Mouse (Mus musculus) MEL (cell line): ENCODE measurements around the gene Fbxo9. TPM values are rescaled to one million over a fixed set of nuclear protein-coding genes. Genes with fewer than 3 reads are reported as not detected.

Experiments used
- DNase-seq: peaks from one replicate; pipeline ENCODE4 v3.0.0; 2011; ENCODE audit warnings: low read depth, low spot score
- H3K27ac ChIP-seq: 2 replicates; pipeline ENCODE4 v1.5.1; 2012; ENCODE audit warnings: low read depth, mild to moderate bottlenecking, control low read depth, low read length, moderate library complexity; ENCODE audit not compliant: control insufficient read depth
- H3K27me3 ChIP-seq, 2 experiments: fragments of 150-350 bp in 1 of 2; sonication (generic) in 1 of 2; 2 replicates each; pipeline ENCODE4 v1.6.1; 2012; ENCODE audit warnings: low read length in 2 of 2, mild to moderate bottlenecking in 2 of 2, improper control_type of control experiment in 1 of 2, moderate library complexity in 1 of 2; ENCODE audit not compliant: insufficient read depth in 2 of 2, control insufficient read depth in 1 of 2
- H3K36me3 ChIP-seq, 2 experiments: 2 replicates each; pipeline ENCODE4 v1.6.1; 2012 to 2014; ENCODE audit warnings: low read length in 2 of 2, improper control_type of control experiment in 1 of 2, inconsistent platforms in 1 of 2, mild to moderate bottlenecking in 1 of 2; ENCODE audit not compliant: insufficient read depth in 2 of 2, control insufficient read depth in 1 of 2
- H3K4me1 ChIP-seq, 2 experiments: fragments of 150-350 bp in 1 of 2; sonication (generic) in 1 of 2; 2 replicates each; pipeline ENCODE4 v1.6.1; 2012; ENCODE audit warnings: low read length in 2 of 2, improper control_type of control experiment in 1 of 2, mild to moderate bottlenecking in 1 of 2; ENCODE audit not compliant: insufficient read depth in 2 of 2, control insufficient read depth in 1 of 2
- H3K4me3 ChIP-seq, 2 experiments: fragments of 150-350 bp in 1 of 2; sonication (generic) in 1 of 2; 2 replicates each; pipeline ENCODE4 v1.5.1; 2012; ENCODE audit warnings: low read depth in 2 of 2, low read length in 2 of 2, mild to moderate bottlenecking in 2 of 2, moderate library complexity in 2 of 2, control low read depth in 1 of 2, improper control_type of control experiment in 1 of 2; ENCODE audit not compliant: control insufficient read depth in 1 of 2, insufficient read depth in 1 of 2
- H3K79me2 ChIP-seq: 2 replicates; pipeline ENCODE4 v1.6.1; 2012; ENCODE audit warnings: mild to moderate bottlenecking, low read length, moderate library complexity; ENCODE audit not compliant: control insufficient read depth, poor library complexity, insufficient read depth
- H3K9ac ChIP-seq: 2 replicates; pipeline ENCODE4 v1.6.1; 2012; ENCODE audit warnings: low read depth, mild to moderate bottlenecking, control low read depth, low read length, moderate library complexity; ENCODE audit not compliant: control insufficient read depth, poor library complexity, severe bottlenecking
- H3K9me3 ChIP-seq: fragments of 150-350 bp; sonication (generic); replicated peaks from 2 replicates; pipeline ENCODE4 v1.6.1; 2012; ENCODE audit warnings: mild to moderate bottlenecking, low read length, improper control_type of control experiment, moderate library complexity; ENCODE audit not compliant: insufficient read depth
- BHLHE40 ChIP-seq: IDR thresholded peaks from 2 replicates; pipeline ENCODE4 v1.6.1; 2012; ENCODE audit warnings: low read depth, mild to moderate bottlenecking, inconsistent platforms, low read length, improper control_type of control experiment, borderline replicate concordance
- CHD1 ChIP-seq: IDR thresholded peaks from 2 replicates; pipeline ENCODE4 v1.6.1; 2012; ENCODE audit warnings: low read depth, mild to moderate bottlenecking, inconsistent platforms, low read length, improper control_type of control experiment
- CHD2 ChIP-seq: IDR thresholded peaks from 2 replicates; pipeline ENCODE4 v1.6.1; 2011; ENCODE audit warnings: low read length, improper control_type of control experiment
- CTCF ChIP-seq, 3 experiments: IDR thresholded peaks in 2 of 3; conservative IDR thresholded peaks in 1 of 3; 2 replicates each; pipeline ENCODE4 v1.5.1; 2011 to 2012; ENCODE audit warnings: low read length in 3 of 3, low read depth in 2 of 3, mild to moderate bottlenecking in 2 of 3, improper control_type of control experiment in 1 of 3, inconsistent platforms in 1 of 3, mixed read lengths in 1 of 3, moderate library complexity in 1 of 3; ENCODE audit not compliant: control insufficient read depth in 1 of 3, insufficient read depth in 1 of 3, poor library complexity in 1 of 3, severe bottlenecking in 1 of 3
- E2F4 ChIP-seq: IDR thresholded peaks from 2 replicates; pipeline ENCODE4 v1.6.1; 2011; ENCODE audit warnings: low read depth, low read length, improper control_type of control experiment, borderline replicate concordance
- EP300 ChIP-seq, 2 experiments: IDR thresholded peaks; 2 replicates each; pipeline ENCODE4 v1.6.1; 2011; ENCODE audit warnings: improper control_type of control experiment in 2 of 2, low read length in 2 of 2, low read depth in 1 of 2, mild to moderate bottlenecking in 1 of 2
- ETS1 ChIP-seq: IDR thresholded peaks from 2 replicates; pipeline ENCODE4 v1.6.1; 2012; ENCODE audit warnings: low read depth, mild to moderate bottlenecking, inconsistent platforms, low read length, improper control_type of control experiment, moderate library complexity
- HCFC1 ChIP-seq: IDR thresholded peaks from 2 replicates; pipeline ENCODE4 v1.6.1; 2012; ENCODE audit warnings: low read depth, mild to moderate bottlenecking, inconsistent platforms, low read length, improper control_type of control experiment, moderate library complexity
- KAT2A ChIP-seq: conservative IDR thresholded peaks from 2 replicates; pipeline ENCODE4 v1.6.1; 2012; ENCODE audit warnings: low read depth, low read length, improper control_type of control experiment, inconsistent platforms
- MAFK ChIP-seq: IDR thresholded peaks from 2 replicates; pipeline ENCODE4 v1.6.1; 2011; ENCODE audit warnings: low read depth, mild to moderate bottlenecking, low read length, improper control_type of control experiment, borderline replicate concordance
- MAX ChIP-seq: IDR thresholded peaks from 2 replicates; pipeline ENCODE4 v1.6.1; 2011; ENCODE audit warnings: low read length, improper control_type of control experiment
- MAZ ChIP-seq: IDR thresholded peaks from 2 replicates; pipeline ENCODE4 v1.6.1; 2012; ENCODE audit warnings: low read depth, mild to moderate bottlenecking, inconsistent platforms, low read length, improper control_type of control experiment
- MEF2A ChIP-seq: IDR thresholded peaks from 2 replicates; pipeline ENCODE4 v1.6.1; 2014; ENCODE audit warnings: low read depth, mild to moderate bottlenecking, inconsistent platforms, low read length, improper control_type of control experiment; ENCODE audit not compliant: poor library complexity, insufficient replicate concordance, severe bottlenecking; ENCODE audit errors: extremely low read depth
- MXI1 ChIP-seq: IDR thresholded peaks from 2 replicates; pipeline ENCODE4 v1.6.1; 2011; ENCODE audit warnings: mild to moderate bottlenecking, low read depth, low read length, improper control_type of control experiment
- MYB ChIP-seq: IDR thresholded peaks from 2 replicates; pipeline ENCODE4 v1.6.1; 2011; ENCODE audit warnings: mild to moderate bottlenecking, low read depth, low read length, improper control_type of control experiment
- MYC ChIP-seq: IDR thresholded peaks from 2 replicates; pipeline ENCODE4 v1.6.1; 2011; ENCODE audit warnings: low read depth, mild to moderate bottlenecking, low read length, improper control_type of control experiment, moderate library complexity
- NELFE ChIP-seq: IDR thresholded peaks from 2 replicates; pipeline ENCODE4 v1.6.1; 2011; ENCODE audit warnings: low read depth, low read length, improper control_type of control experiment
- NRF1 ChIP-seq: IDR thresholded peaks from 2 replicates; pipeline ENCODE4 v1.6.1; 2014; ENCODE audit warnings: low read depth, mild to moderate bottlenecking, inconsistent platforms, low read length, improper control_type of control experiment, moderate library complexity; ENCODE audit not compliant: poor library complexity, insufficient read depth, severe bottlenecking
- POLR2A ChIP-seq, 2 experiments: IDR thresholded peaks; 2 replicates each; pipeline ENCODE4 v1.6.1; 2011 to 2012; ENCODE audit warnings: low read length in 2 of 2, mild to moderate bottlenecking in 2 of 2, control low read depth in 1 of 2, improper control_type of control experiment in 1 of 2, low read depth in 1 of 2, moderate library complexity in 1 of 2; ENCODE audit not compliant: control insufficient read depth in 1 of 2, insufficient read depth in 1 of 2, poor library complexity in 1 of 2
- POLR2AphosphoS2 ChIP-seq: IDR thresholded peaks from 2 replicates; pipeline ENCODE4 v1.6.1; 2011; ENCODE audit warnings: low read length, improper control_type of control experiment
- POLR2AphosphoS5 ChIP-seq: IDR thresholded peaks from 2 replicates; pipeline ENCODE4 v1.6.1; 2012; ENCODE audit warnings: low read depth, borderline replicate concordance, mild to moderate bottlenecking, inconsistent platforms, low read length, moderate library complexity, mixed read lengths
- SIN3A ChIP-seq: IDR thresholded peaks from 2 replicates; pipeline ENCODE4 v1.6.1; 2012; ENCODE audit warnings: low read length, improper control_type of control experiment, inconsistent platforms
- SMC3 ChIP-seq: IDR thresholded peaks from 2 replicates; pipeline ENCODE4 v1.6.1; 2011; ENCODE audit warnings: low read depth, low read length, improper control_type of control experiment
- TAL1 ChIP-seq: IDR thresholded peaks from 2 replicates; pipeline ENCODE4 v1.6.1; 2012; ENCODE audit warnings: mild to moderate bottlenecking, inconsistent platforms, low read length, moderate library complexity, mixed read lengths
- TBP ChIP-seq: IDR thresholded peaks from 2 replicates; pipeline ENCODE4 v1.8.0; 2011; ENCODE audit warnings: low read depth, low read length, improper control_type of control experiment
- TCF12 ChIP-seq: IDR thresholded peaks from 2 replicates; pipeline ENCODE4 v1.6.1; 2014; ENCODE audit warnings: low read depth, mild to moderate bottlenecking, inconsistent platforms, low read length, improper control_type of control experiment, moderate library complexity
- UBTF ChIP-seq: IDR thresholded peaks from 2 replicates; pipeline ENCODE4 v1.6.1; 2012; ENCODE audit warnings: low read depth, mild to moderate bottlenecking, inconsistent platforms, low read length, improper control_type of control experiment, moderate library complexity, borderline replicate concordance; ENCODE audit not compliant: insufficient read depth
- USF1 ChIP-seq: IDR thresholded peaks from 2 replicates; pipeline ENCODE4 v1.6.1; 2014; ENCODE audit warnings: low read depth, mild to moderate bottlenecking, inconsistent platforms, low read length, improper control_type of control experiment, moderate library complexity
- USF2 ChIP-seq, 2 experiments: IDR thresholded peaks; 2 replicates each; pipeline ENCODE4 v1.6.1; 2011 to 2012; ENCODE audit warnings: improper control_type of control experiment in 2 of 2, low read length in 2 of 2, borderline replicate concordance in 1 of 2, inconsistent platforms in 1 of 2, low read depth in 1 of 2, mild to moderate bottlenecking in 1 of 2; ENCODE audit not compliant: insufficient read depth in 1 of 2
- ZKSCAN1 ChIP-seq: IDR thresholded peaks from 2 replicates; pipeline ENCODE4 v1.6.1; 2012; ENCODE audit warnings: low read depth, mild to moderate bottlenecking, inconsistent platforms, low read length, improper control_type of control experiment, moderate library complexity
- ZMIZ1 ChIP-seq: IDR thresholded peaks from 2 replicates; pipeline ENCODE4 v1.6.1; 2012; ENCODE audit warnings: low read depth, mild to moderate bottlenecking, inconsistent platforms, low read length, improper control_type of control experiment, moderate library complexity
- ZNF384 ChIP-seq: IDR thresholded peaks from 2 replicates; pipeline ENCODE4 v1.6.1; 2012; ENCODE audit warnings: low read depth, mild to moderate bottlenecking, inconsistent platforms, low read length, improper control_type of control experiment
- polyA plus RNA-seq, 2 experiments: library from polyadenylated mRNA; stranded (reverse) in 1 of 2; unstranded in 1 of 2; fragments of >175 nt in 1 of 2; fragments of >200 nt in 1 of 2; gene quantifications; 2 replicates each; pipeline versions ENCODE4 v1.2.1 to v1.2.4; 2012; ENCODE audit warnings: low replicate concordance in 2 of 2, low read depth in 1 of 2; ENCODE audit not compliant: insufficient read length in 2 of 2, insufficient read depth in 1 of 2, missing spikeins in 1 of 2
- total RNA-seq: library from RNA; depleted of rRNA; stranded (reverse); fragments of 300-350 nt; gene quantifications from 2 replicates; pipeline ENCODE4 v1.2.3, GENCODE M21; 2012

Gene Fbxo9
- total and polyA plus RNA-seq, 3 experiments, result 47.0 to 402 (median 56.0) TPM

- TF ChIP-seq CHD2, result no peak
- no peak for TF ChIP-seq CTCF (IDR thresholded peaks at IDR 0.05 in 2 of 3, conservative IDR thresholded peaks at IDR 0.05 in 1 of 3; ENCODE audit: control insufficient read depth in 1 of 3, insufficient read depth in 1 of 3, low read depth in 2 of 3, low read length in 3 of 3, poor library complexity in 1 of 3, severe bottlenecking in 1 of 3)
- TF ChIP-seq HCFC1, result no peak
- TF ChIP-seq POLR2AphosphoS5, result no peak
- TF ChIP-seq KAT2A, result no peak; the same call in 1 of the 2 replicates
- no peak for TF ChIP-seq MYB
- no peak for TF ChIP-seq POLR2A (IDR thresholded peaks at IDR 0.05; ENCODE audit: control insufficient read depth in 1 of 2, insufficient read depth in 1 of 2, low read depth in 1 of 2, low read length in 2 of 2, poor library complexity in 1 of 2)
- no peak for TF ChIP-seq ZMIZ1
- no peak for TF ChIP-seq USF2 (IDR thresholded peaks at IDR 0.05; ENCODE audit: borderline replicate concordance in 1 of 2, insufficient read depth in 1 of 2, low read depth in 1 of 2, low read length in 2 of 2)
- TF ChIP-seq TAL1, result peak; percentile 92
- TF ChIP-seq USF1, result no peak
- peak; percentile 68; the same call in 1 of the 2 replicates for TF ChIP-seq ETS1
- TF ChIP-seq CHD1, result no peak
- no peak for TF ChIP-seq NRF1
- no peak for TF ChIP-seq ZNF384
- TF ChIP-seq MAFK, result no peak
- no peak for TF ChIP-seq MAZ
- no peak for TF ChIP-seq MYC
- TF ChIP-seq ZKSCAN1, result no peak
- no peak for TF ChIP-seq POLR2AphosphoS2
- peak; percentile 30; the same call in 1 of the 2 replicates for TF ChIP-seq MXI1
Observed at GRCm38 (mm10) chr9:78105501-78105932, 3.3 kb downstream of the Fbxo9 start (continued).

GRCm38 (mm10) chr9:78104973-78105372 is 3.9 kb downstream of the Fbxo9 start:
- DNase-seq, result peak; percentile 56
- Histone ChIP-seq H3K27me3 (no peaks in the 10 kb centered on the region), H3K79me2 (peaks cover 32% of the 10 kb centered on the region), H3K27ac (peak overlapping the region; percentile 80), H3K4me3 (peak overlapping the region in 1 of 2 experiments; percentile 30; a peak in 2 of 4 replicates), H3K4me1 (peaks cover 21 to 40% of the 10 kb centered on the region in 2 experiments), H3K9me3 (no peaks in the 10 kb centered on the region), H3K9ac (peak overlapping the region; percentile 33), H3K36me3 (peaks cover 6 to 56% of the 10 kb centered on the region in 2 experiments)
- peak; percentile 12 to 31; a peak in 2 of 4 replicates for TF ChIP-seq EP300 (IDR thresholded peaks at IDR 0.05; ENCODE audit: low read depth in 1 of 2, low read length in 2 of 2)
- TF ChIP-seq TBP, result 0 out of 2 replicates have a peak, but pooled peaks have one; percentile 5
- no peak for TF ChIP-seq HCFC1
- no peak for TF ChIP-seq MYC
- no peak for TF ChIP-seq SMC3
- TF ChIP-seq MEF2A, result no peak
- TF ChIP-seq CHD2, result no peak
- peak; percentile 24; the same call in 1 of the 2 replicates for TF ChIP-seq TCF12
- no peak for TF ChIP-seq NELFE
- TF ChIP-seq USF1, result no peak
- TF ChIP-seq SIN3A, result no peak
- no peak for TF ChIP-seq UBTF
- TF ChIP-seq E2F4, result no peak
- TF ChIP-seq BHLHE40, result 0 out of 2 replicates have a peak, but pooled peaks have one; percentile 20
- TF ChIP-seq ZNF384, result no peak
- no peak for TF ChIP-seq MAFK
- TF ChIP-seq MAX, result no peak
- peak; percentile 8; the same call in 1 of the 2 replicates for TF ChIP-seq MXI1
- TF ChIP-seq ETS1, result no peak
- TF ChIP-seq POLR2AphosphoS5, result no peak
- TF ChIP-seq KAT2A, result no peak
- no peak for TF ChIP-seq USF2 (IDR thresholded peaks at IDR 0.05; ENCODE audit: borderline replicate concordance in 1 of 2, insufficient read depth in 1 of 2, low read depth in 1 of 2, low read length in 2 of 2)
- no peak for TF ChIP-seq MAZ
